Mouse (Mus musculus): ENCODE measurements around the gene Ciapin1.

DNA sequence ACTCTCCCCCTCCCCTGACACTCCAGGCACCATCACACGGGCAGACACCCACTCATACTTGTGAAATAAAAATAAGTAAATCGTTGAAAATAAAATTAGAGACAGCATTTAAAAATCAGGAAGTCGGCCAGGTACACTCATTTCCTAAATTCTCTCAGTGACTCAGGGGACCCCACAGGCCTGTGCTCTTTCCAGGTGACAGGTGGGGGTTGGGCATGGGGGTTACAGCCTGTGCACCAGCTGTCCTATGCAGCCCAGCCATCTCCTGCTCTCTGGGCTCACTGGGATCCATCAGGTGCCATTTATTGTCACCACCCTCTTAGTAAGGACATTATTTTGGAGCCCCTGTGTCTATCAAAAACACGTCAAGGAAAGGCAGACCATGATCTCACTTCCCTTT lies 54.3 kb downstream of the Ciapin1 start:
- no peak for TF ChIP-seq POLR2A (IDR thresholded peaks at IDR 0.05; ENCODE audit: control insufficient read depth, low read depth, low read length)
- TF ChIP-seq CTCF (IDR thresholded peaks at IDR 0.05; ENCODE audit: control insufficient read depth, insufficient read depth, insufficient replicate concordance, low read depth, low read length), result no peak

All from testis, adult 2 months (tissue).